Mouse (Mus musculus): ENCODE data around the gene Rdh19. TPM values are rescaled to one million over a fixed set of nuclear protein-coding genes. Genes with fewer than 3 reads are reported as not detected.
"Not testable (repeated sequence)": the region's sequence is repeated elsewhere in the genome, so short reads cannot be mapped to it uniquely, and the experiment has no call there.

Gene Rdh19
- total RNA-seq, 2 experiments from 2014 or later, result not detected

- no peak for DNase-seq (ENCODE audit: low spot score)
These were observed 29.5 kb downstream of the Rdh19 start for GRCm38 (mm10) chr10:127879155-127879688.

- DNase-seq (ENCODE audit: low spot score), result no peak
These were observed 31.3 kb downstream of the Rdh19 start for GRCm38 (mm10) chr10:127881041-127881440.

GRCm38 (mm10) chr10:127886551-127886950 is 36.8 kb downstream of the Rdh19 start:
- no peak for DNase-seq (ENCODE audit: low spot score)

GRCm38 (mm10) chr10:127886971-127887370 is 37.2 kb downstream of the Rdh19 start:
- no peak for DNase-seq (ENCODE audit: low spot score)

GRCm38 (mm10) chr10:127888605-127889004 is 38.9 kb downstream of the Rdh19 start, which contains the start of gene Rdh7:
Gene Rdh7 (minus strand): TSS chr10:127888817.
- no peak for DNase-seq (ENCODE audit: low spot score)

- DNase-seq (ENCODE audit: low spot score), result no peak
These were observed 41.8 kb downstream of the Rdh19 start for GRCm38 (mm10) chr10:127891481-127891880.

- not testable (repeated sequence) for DNase-seq (ENCODE audit: low spot score)
These were observed 43.7 kb downstream of the Rdh19 start for GRCm38 (mm10) chr10:127893163-127894022.

GRCm38 (mm10) chr10:127896705-127897104 is 47.0 kb downstream of the Rdh19 start:
- DNase-seq (ENCODE audit: low spot score), result no peak

- no peak for DNase-seq (ENCODE audit: low spot score)
These were observed 47.8 kb downstream of the Rdh19 start for GRCm38 (mm10) chr10:127897506-127897905.

- DNase-seq (ENCODE audit: low spot score), result no peak
These were observed 48.5 kb downstream of the Rdh19 start, which contains the start of gene Sdr9c7 for GRCm38 (mm10) chr10:127898218-127898617. Gene Sdr9c7 (plus strand): TSS chr10:127898518.

GRCm38 (mm10) chr10:127899783-127900182 is 50.1 kb downstream of the Rdh19 start:
- no peak for DNase-seq (ENCODE audit: low spot score)

- no peak for DNase-seq (ENCODE audit: low spot score)
These were observed 52.0 kb downstream of the Rdh19 start for GRCm38 (mm10) chr10:127901751-127902150.

- DNase-seq (ENCODE audit: low spot score), result no peak
These were observed 53.4 kb downstream of the Rdh19 start for GRCm38 (mm10) chr10:127903116-127903515.

- DNase-seq (ENCODE audit: low spot score), result no peak
These were observed 55.2 kb downstream of the Rdh19 start for GRCm38 (mm10) chr10:127904718-127905446.

GRCm38 (mm10) chr10:127906138-127906537 is 56.4 kb downstream of the Rdh19 start:
- DNase-seq (ENCODE audit: low spot score), result no peak

- DNase-seq (ENCODE audit: low spot score), result no peak
These were observed 57.7 kb downstream of the Rdh19 start for GRCm38 (mm10) chr10:127907386-127907951.

Other genes with a start within 250 kb of the Rdh19 start
- 10 to 100 TPM; 40.8 to 43.4 TPM for gene Lrp1, start 228.8 kb upstream of the Rdh19 start, total RNA-seq (2021)
- 10 to 100 TPM; 16.0 to 17.9 TPM for gene Stat6, start 206.9 kb upstream of the Rdh19 start, total RNA-seq (2021)
- gene Nemp1, start 183.0 kb upstream of the Rdh19 start, total RNA-seq (2021), result 1 to 10 TPM; 2.5 to 2.7 TPM
- 1 to 10 TPM; 3.4 to 3.5 TPM for gene Nab2, start 181.4 kb upstream of the Rdh19 start, total RNA-seq (2021)
- gene Myo1a, start 144.8 kb upstream of the Rdh19 start, total RNA-seq (2021), result not detected
- gene Tac2, start 125.5 kb upstream of the Rdh19 start, total RNA-seq (2021), result not detected
- 1 to 10 TPM; 6.3 to 6.6 TPM for gene Zbtb39, start 110.4 kb upstream of the Rdh19 start, total RNA-seq (2021)
- gene Gpr182, start 98.2 kb upstream of the Rdh19 start, total RNA-seq (2021), result under 1 TPM; 0.14 to 0.25 TPM
- gene Rdh1, start 90.2 kb upstream of the Rdh19 start, total RNA-seq (2021), result not detected
- gene Rdh16f1, start 90.1 kb upstream of the Rdh19 start, total RNA-seq (2021), result under 1 TPM; 0.30 to 0.31 TPM
- not detected for gene Rdh9, start 73.5 kb upstream of the Rdh19 start, total RNA-seq (2021)
- gene Rdh16, start 48.8 kb upstream of the Rdh19 start, total RNA-seq (2021), result under 1 TPM in 1 of 2 experiments, not detected in 1; 0.11 TPM
- gene Rdh16f2, start 16.5 kb downstream of the Rdh19 start, total RNA-seq (2021), result not detected
- under 1 TPM in 1 of 2 experiments, not detected in 1; 0.38 TPM for gene Rdh7, start 38.9 kb downstream of the Rdh19 start, total RNA-seq (2021)
- not detected for gene Sdr9c7, start 48.6 kb downstream of the Rdh19 start, total RNA-seq (2021)
- gene Hsd17b6, start 157.7 kb downstream of the Rdh19 start, total RNA-seq (2021), result not detected
- gene Prim1, start 165.2 kb downstream of the Rdh19 start, total RNA-seq (2021), result 1 to 10 TPM in 1 of 2 experiments, under 1 TPM in 1; 0.64 to 1.0 TPM
- 100 to 1,000 TPM; 382 to 392 TPM for gene Naca, start 185.6 kb downstream of the Rdh19 start, total RNA-seq (2021)
- 10 to 100 TPM; 72.1 to 87.9 TPM for gene Ptges3, start 209.0 kb downstream of the Rdh19 start, total RNA-seq (2021)
- gene Atp5b, start 233.3 kb downstream of the Rdh19 start, total RNA-seq (2021), result 1,000 to 10,000 TPM; 3,383 to 3,450 TPM
- 10 to 100 TPM; 12.4 to 13.9 TPM for gene Baz2a, start 241.6 kb downstream of the Rdh19 start, total RNA-seq (2021)